Mouse (Mus musculus) neutrophil, adult 5-6 weeks (primary cell): ENCODE measurements around the gene Tmem171. TPM values are rescaled to one million over a fixed set of nuclear protein-coding genes. Genes with fewer than 3 reads are reported as not detected.

Source experiments
- ATAC-seq: fragments of 151-379, 151-347 bp; 2 replicates; pipeline ENCODE4 v1.8.0; 2017; ENCODE audit warnings: mild to moderate bottlenecking, moderate TSS enrichment; ENCODE audit not compliant: insufficient number of reproducible peaks, poor library complexity, low FRiP score, severe bottlenecking; ENCODE audit errors: extremely low read depth
- total RNA-seq: library from RNA; stranded (forward); fragments of 200-1000 nt; gene quantifications from 2 replicates; pipeline ENCODE4 v1.2.3, GENCODE M21; 2017

Gene Tmem171
- not detected in 2 replicates for total RNA-seq

DNA sequence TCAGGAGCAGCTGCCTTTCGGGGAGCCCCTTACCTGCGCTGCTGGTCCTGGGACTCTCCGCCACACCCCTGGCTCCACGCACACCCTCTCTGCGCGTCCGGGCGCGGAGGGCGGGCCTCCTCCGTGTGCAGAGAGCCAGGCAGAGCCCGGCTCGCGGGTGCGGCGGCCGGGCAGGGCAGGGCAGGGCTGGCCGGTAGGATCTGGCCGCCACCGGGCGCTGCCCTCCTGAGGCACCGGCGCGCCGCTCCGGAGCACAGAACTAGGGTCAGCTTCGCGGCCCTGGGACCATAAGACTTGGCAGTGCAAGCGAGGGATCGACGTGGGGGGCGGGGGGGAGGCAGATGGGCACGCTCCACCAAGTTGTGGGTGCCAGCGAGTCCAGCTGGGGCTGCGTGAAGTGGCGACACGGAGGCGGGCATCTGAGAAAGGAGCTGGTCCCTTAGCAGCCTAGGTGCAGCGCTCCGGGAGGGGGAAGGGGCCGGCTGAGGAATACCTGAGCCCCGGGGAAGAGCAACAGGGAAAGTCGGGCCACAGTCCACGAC, at the start of gene Tmem171:
Gene Tmem171 (minus strand): TSS at position 62 of the 542 bp plus-strand sequence.
- no peak for ATAC-seq

DNA sequence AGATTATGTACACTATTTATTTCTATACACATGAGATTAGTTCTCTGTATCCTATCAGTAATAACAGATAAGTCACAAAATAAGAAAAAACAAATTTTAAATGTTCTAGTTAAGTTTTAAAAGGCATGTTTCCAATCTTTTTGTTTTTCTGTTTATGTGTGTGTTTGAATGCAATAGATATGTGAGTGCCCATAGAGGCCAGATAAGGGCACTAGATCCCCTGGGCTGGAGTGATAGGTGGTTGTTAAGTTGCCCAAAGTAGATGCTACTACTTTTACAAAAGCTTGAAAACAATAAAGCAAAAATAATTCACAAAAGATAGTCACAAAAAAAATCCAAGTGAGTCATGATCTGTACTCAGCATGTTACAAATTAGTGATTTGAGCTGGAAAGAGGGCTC, 49.2 kb upstream of the Tmem171 start:
- ATAC-seq = no peak

GRCm38 (mm10) chr13:98743214-98743613, 48.6 kb upstream of the Tmem171 start:
- ATAC-seq = no peak

DNA sequence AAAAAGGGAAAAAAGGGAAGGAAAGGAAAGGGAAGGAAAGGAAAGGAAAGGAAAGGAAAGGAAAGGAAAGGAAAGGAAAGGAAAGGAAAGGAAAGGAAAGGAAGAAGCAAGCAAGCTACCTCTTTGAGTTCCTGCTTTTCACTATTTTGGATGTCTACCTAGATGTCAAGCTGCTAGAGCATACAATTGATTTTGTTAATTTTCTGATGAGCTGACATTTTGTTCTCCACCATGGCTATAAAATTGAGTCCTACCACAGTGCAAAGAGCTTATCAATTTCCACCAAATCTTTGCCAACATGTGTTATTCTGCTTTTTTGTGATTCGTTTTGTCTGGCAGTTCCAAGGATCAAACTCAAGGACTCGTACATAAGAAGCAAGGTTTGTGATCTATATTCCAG, 43.6 kb upstream of the Tmem171 start:
- 0 out of 2 replicates have a peak, but pooled peaks have one; percentile 26 for ATAC-seq

- ATAC-seq = no peak
Observed at GRCm38 (mm10) chr13:98733292-98733691, 38.7 kb upstream of the Tmem171 start.

DNA sequence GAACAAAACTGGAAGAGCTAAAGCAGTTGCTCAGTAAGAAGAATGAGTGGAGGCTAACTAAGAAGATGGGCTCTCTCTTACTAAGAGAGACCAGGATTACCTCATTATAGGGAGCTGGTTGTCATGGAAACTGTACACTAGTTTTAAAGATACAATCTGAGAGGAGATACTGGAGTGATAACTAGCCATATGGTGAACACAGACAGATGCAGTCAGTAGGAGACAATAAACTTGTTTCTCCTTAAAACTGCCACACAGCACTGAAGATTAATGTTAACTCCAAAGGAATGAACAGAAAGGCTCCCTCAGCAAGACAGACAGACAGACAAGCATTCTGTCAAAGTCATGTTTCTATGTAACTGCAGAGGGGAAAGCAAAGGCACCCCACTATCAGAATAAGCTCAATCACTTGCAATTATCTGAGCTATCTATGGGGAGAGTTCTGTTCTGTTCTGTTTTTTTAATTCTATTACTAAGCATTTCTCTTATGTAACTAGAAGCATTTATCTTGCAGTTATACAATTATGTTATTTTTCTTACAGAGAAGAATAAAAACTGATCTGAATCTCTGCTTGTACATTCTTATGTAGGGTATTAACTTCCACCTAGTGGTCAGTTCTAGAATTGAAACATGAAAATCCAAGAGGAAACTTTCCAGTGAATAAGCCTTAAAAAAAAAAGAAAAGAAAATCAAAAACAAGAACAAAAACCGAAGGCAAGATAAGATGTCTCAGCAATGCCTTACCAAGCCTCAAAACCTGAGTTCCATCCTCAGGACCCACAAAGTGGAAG, 34.8 kb upstream of the Tmem171 start:
- no peak for ATAC-seq

DNA sequence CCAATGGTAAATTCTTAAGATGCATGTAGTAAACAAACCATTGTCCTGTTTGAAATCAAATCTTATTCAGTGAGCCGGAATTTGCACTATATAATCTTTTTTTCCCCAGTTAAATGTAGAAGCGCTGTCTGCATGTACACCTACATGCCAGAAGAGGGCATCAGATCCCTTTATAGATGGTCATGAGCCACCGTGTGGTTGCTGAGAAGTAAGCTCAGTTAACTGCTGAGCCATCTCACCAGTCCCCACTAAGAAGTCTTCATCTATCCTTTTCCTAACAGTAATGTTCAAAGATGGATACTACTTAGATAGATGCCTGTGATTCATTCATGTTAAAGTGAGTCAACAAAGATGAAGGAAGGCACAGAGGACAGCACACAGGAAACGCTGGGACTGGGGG, 31.9 kb upstream of the Tmem171 start:
- no peak for ATAC-seq

- no peak for ATAC-seq
Observed at GRCm38 (mm10) chr13:98723430-98723829, 28.8 kb upstream of the Tmem171 start.

- ATAC-seq = no peak
Observed at GRCm38 (mm10) chr13:98722296-98722695, 27.7 kb upstream of the Tmem171 start.

DNA sequence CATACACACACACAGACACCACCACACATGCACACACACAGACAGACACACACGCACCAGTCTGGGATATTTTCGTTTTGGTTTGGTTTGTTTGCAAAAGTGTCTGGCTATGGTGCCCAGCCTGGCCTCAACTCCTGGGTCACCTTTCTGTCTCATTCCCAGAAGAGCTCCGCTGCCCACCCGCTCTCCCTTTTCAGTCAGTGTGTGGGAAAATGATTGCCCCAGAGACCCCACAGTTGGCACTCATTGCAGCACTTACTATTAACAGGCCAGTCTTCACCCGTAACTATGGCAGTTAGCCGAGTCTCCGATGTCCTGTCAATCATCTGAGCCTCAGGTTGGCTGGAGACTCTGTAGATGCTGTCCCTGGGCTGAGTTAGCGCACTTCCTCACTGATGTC, 21.5 kb upstream of the Tmem171 start:
- no peak for ATAC-seq

GRCm38 (mm10) chr13:98715443-98715990, 20.9 kb upstream of the Tmem171 start:
- ATAC-seq = no peak

DNA sequence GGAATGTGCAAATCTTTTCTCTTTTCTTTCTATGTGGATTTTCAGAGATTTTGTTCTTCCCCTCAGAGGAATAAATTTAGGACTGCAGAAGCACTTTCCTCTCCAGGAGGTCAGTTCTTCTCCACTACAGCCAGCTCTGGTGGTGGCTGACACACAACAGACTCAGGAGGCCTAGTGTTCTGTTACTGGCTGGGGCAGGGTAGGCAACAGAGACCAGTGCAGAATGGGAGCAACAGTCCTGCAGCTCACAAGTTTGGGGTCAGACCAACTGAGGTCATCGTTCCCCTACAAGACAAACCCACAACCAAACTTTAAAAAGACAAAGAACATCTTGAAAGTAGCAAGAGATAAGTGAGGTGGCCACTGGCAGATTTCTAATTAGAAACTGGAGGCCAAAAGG, 16.0 kb upstream of the Tmem171 start:
- ATAC-seq = no peak

- ATAC-seq = no peak
Observed at GRCm38 (mm10) chr13:98710236-98710635, 15.6 kb upstream of the Tmem171 start.

DNA sequence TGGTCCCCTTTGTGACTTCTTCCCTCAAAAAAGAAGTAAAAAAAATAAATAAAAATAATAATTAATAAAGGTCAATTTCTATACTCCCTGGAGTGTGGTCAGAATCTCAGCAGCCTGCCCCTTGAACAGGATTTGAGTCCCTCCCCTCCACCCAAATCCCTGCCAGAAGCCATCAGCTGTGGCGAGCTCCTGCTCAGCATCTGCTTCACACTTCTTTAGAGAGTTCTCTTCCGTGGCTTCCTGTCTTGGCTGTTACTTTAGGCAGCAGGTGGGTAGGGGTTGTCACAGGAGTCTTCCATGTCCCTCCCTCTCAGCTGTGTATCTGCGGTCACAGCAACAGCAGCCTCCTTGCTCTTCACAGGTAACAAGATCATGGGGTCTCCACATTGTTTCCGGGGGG, 10.9 kb upstream of the Tmem171 start:
- ATAC-seq = no peak

DNA sequence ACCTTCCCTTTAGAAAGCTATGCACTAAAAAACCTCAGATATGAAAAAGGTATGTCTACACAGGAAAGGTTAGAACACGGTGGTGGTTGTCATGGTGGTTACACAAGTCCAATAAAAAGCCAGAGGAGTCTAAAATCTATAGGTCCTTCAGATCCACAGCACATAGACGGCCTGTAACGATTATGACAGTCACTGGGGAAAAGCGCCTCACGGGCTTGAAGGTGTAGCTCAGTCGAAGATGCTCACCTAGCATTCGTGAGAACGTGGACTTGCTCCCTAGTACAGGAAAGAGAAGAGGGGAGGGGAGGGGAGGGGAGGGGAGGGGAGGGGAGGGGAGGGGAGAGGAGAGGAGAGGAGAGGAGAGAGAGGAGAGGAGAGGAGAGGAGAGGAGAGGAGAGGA, 9.2 kb upstream of the Tmem171 start:
- no peak for ATAC-seq

GRCm38 (mm10) chr13:98702361-98702760, 7.7 kb upstream of the Tmem171 start:
- ATAC-seq = no peak

DNA sequence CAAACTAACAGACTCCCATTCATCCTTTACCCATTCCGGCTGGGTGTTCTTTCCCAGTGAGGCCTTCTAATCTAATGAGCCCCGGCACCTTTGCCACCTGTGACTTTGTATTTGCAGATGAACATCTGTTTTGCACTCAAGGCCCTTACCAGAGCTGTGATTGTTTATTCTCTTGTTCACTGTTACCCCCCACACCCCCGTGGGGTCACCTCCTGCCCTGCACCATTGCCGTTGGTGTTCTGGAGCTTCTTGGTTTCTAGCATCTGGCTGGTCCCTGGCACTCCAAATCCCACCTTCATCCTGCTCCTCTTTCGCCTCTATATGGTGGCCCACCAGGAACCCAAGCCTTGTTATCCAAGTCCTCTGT, 6.7 kb upstream of the Tmem171 start:
- no peak for ATAC-seq

DNA sequence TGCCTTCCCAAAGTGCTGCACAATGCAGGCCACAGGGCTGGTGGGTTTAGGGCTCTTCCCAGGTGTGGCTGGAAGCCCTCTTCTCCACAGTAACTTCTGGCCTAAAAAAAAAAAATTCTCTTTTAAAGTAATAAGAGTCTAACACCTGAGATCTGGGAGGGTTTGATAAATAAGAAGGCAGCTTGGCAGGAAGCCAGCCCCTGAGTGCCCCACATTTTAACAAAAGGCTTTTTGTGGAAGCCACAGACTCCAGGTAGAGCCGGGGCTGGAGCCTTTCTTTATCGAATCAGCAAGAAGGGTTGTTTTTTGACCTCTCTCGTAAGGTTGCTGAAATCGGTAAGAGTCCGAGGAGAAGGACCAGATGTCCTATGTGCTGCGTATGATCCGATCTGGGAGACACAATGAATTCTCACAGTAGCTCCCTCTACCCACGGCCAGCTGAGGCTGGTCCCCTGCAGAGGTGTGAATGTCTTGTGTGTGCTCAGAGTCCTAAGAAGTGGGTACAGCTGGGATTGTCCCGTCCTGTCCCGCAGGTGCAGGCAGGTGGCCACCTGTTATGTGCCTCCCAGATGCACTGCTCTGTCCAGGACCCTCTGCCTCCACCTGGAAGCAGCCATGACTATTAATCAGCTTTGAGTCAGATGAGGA, 6.2 kb upstream of the Tmem171 start:
- no peak for ATAC-seq

GRCm38 (mm10) chr13:98699982-98700540, 5.4 kb upstream of the Tmem171 start:
- no peak for ATAC-seq
